Mouse (Mus musculus) spleen, adult 2 months (tissue): ENCODE data around the gene Cmip. TPM values are rescaled to one million over a fixed set of nuclear protein-coding genes. Genes with fewer than 3 reads are reported as not detected.

Source experiments
- DNase-seq, 2 experiments: peaks; one replicate each; pipeline versions ENCODE4 v3.0.0 to v3.0.0-alpha.2; 2012 to 2021; ENCODE audit warnings: low spot score in 2 of 2, low read depth in 1 of 2
- H3K27ac ChIP-seq: fragments of 200-500 bp; 2 replicates; pipeline ENCODE4 v1.5.1; 2012; ENCODE audit warnings: low read length, inconsistent platforms; ENCODE audit not compliant: insufficient read depth
- H3K27me3 ChIP-seq: fragments of 200-500 bp; 2 replicates; pipeline ENCODE4 v1.6.1; 2012; ENCODE audit warnings: mild to moderate bottlenecking, moderate library complexity, low read length, inconsistent platforms; ENCODE audit not compliant: control insufficient read depth, insufficient read depth
- H3K36me3 ChIP-seq: fragments of 200-500 bp; 2 replicates; pipeline ENCODE4 v1.6.1; 2012; ENCODE audit warnings: mild to moderate bottlenecking, low read length, inconsistent platforms; ENCODE audit not compliant: control insufficient read depth, insufficient read depth
- H3K4me1 ChIP-seq: fragments of 200-500 bp; 2 replicates; pipeline ENCODE4 v1.6.1; 2011; ENCODE audit warnings: inconsistent platforms; ENCODE audit not compliant: control insufficient read depth, insufficient read depth, insufficient read length
- H3K4me3 ChIP-seq: fragments of 200-500 bp; 2 replicates; pipeline ENCODE4 v1.5.1; 2011; ENCODE audit warnings: mild to moderate bottlenecking, inconsistent platforms; ENCODE audit not compliant: insufficient read depth, insufficient read length; ENCODE audit errors: extremely low read depth
- CTCF ChIP-seq: fragments of 200-500 bp; IDR thresholded peaks from 2 replicates; pipeline ENCODE4 v1.5.1; 2011; ENCODE audit warnings: mild to moderate bottlenecking, inconsistent platforms; ENCODE audit not compliant: insufficient read depth, insufficient read length, insufficient replicate concordance; ENCODE audit errors: extremely low read depth
- POLR2A ChIP-seq: fragments of 200-500 bp; IDR thresholded peaks from 2 replicates; pipeline ENCODE4 v1.6.1; 2011; ENCODE audit warnings: low read depth, low read length, inconsistent platforms
- whole genome bisulfite sequencing: fragments of 180-500 bp; shearing (Covaris S2); methylation state at CpG from one replicate; pipeline ENCODE4 v1.1.7; 2018; 5-methylcytosine and 5-hydroxymethylcytosine counted together
- polyA plus RNA-seq: library from polyadenylated mRNA; depleted of rRNA; stranded (reverse); fragments of >200 nt; gene quantifications from 2 replicates; pipeline ENCODE4 v1.2.3, GENCODE M21; 2012; rRNA removed

The Cmip gene
- polyA plus RNA-seq, 1 experiment: 48.2 TPM

- DNase-seq: peak in 1 of 2 experiments; percentile 81
- peak within 1 kb of the TSS; percentile 90 for H3K27ac ChIP-seq
Observed at GRCm38 (mm10) chr8:117498179-117498914, 241.5 kb downstream of the Cmip start, which contains the start of gene Plcg2. Gene Plcg2, plus strand, starts transcription at chr8:117498291.

GRCm38 (mm10) chr8:117498915-117499540, 242.2 kb downstream of the Cmip start:
- 7% methylated on average over 20 of the region's 20 CpGs for WGBS
- DNase-seq: peak in 1 of 2 experiments; percentile 39
- no peak for TF ChIP-seq POLR2A
- no peak for TF ChIP-seq CTCF
- Histone ChIP-seq H3K4me1 (peaks cover 26% of the 10 kb centered on the region), H3K4me3 (peak overlapping the region; percentile 92), H3K27ac (peak overlapping the region; percentile 90), H3K27me3 (no peaks in the 10 kb centered on the region), H3K36me3 (peaks cover under 1% of the 10 kb centered on the region; the same call in 1 of the 2 replicates)

More at GRCm38 (mm10) chr8:117498179-117498914, 241.5 kb downstream of the Cmip start, which contains the start of gene Plcg2:
- peak within 1 kb of the TSS; percentile 92 for H3K4me3 ChIP-seq
- no peaks in the 10 kb centered on the region for H3K27me3 ChIP-seq
- under 1% methylated on average over 62 of the region's 62 CpGs for WGBS
- no peaks in the 10 kb centered on the region for H3K36me3 ChIP-seq
- peaks cover 26% of the 10 kb centered on the region; the same call in 1 of the 2 replicates for H3K4me1 ChIP-seq
- TF ChIP-seq CTCF (no peak), POLR2A (peak; percentile 27; the same call in 1 of the 2 replicates)

GRCm38 (mm10) chr8:117500232-117500823, 243.5 kb downstream of the Cmip start:
- Histone ChIP-seq H3K36me3 (peaks cover 10% of the 10 kb centered on the region), H3K4me1 (peaks cover 16% of the 10 kb centered on the region), H3K27ac (no peak overlapping the region), H3K27me3 (no peaks in the 10 kb centered on the region), H3K4me3 (no peak overlapping the region)
- WGBS: 24% methylated on average over 5 of the region's 5 CpGs
- TF ChIP-seq POLR2A: no peak
- no peak for TF ChIP-seq CTCF
- DNase-seq: no peak

- TF ChIP-seq CTCF (no peak), POLR2A (no peak)
- H3K4me1 ChIP-seq: peaks cover 16% of the 10 kb centered on the region
- no peak for DNase-seq
- peaks cover 14% of the 10 kb centered on the region for H3K36me3 ChIP-seq
- H3K4me3 ChIP-seq: no peak overlapping the region
- WGBS: 96% methylated on average over 6 of the region's 6 CpGs
- no peaks in the 10 kb centered on the region for H3K27me3 ChIP-seq
- no peak overlapping the region for H3K27ac ChIP-seq
Observed at GRCm38 (mm10) chr8:117501323-117501722, 244.5 kb downstream of the Cmip start.

- H3K27me3 ChIP-seq: no peaks in the 10 kb centered on the region
- peaks cover 18% of the 10 kb centered on the region for H3K36me3 ChIP-seq
- H3K27ac ChIP-seq: no peak overlapping the region
- WGBS: 76% methylated on average over 13 of the region's 13 CpGs
- peaks cover 16% of the 10 kb centered on the region for H3K4me1 ChIP-seq
- no peak for TF ChIP-seq CTCF
- no peak for TF ChIP-seq POLR2A
- DNase-seq: no peak
- H3K4me3 ChIP-seq: no peak overlapping the region
Observed at GRCm38 (mm10) chr8:117503405-117504069, 246.7 kb downstream of the Cmip start.

GRCm38 (mm10) chr8:117507703-117508102, 250.8 kb downstream of the Cmip start:
- peaks cover 7% of the 10 kb centered on the region for H3K4me1 ChIP-seq
- no peak overlapping the region for H3K4me3 ChIP-seq
- WGBS: 54% methylated on average over 8 of the region's 8 CpGs
- H3K36me3 ChIP-seq: peaks cover 21% of the 10 kb centered on the region
- H3K27me3 ChIP-seq: no peaks in the 10 kb centered on the region
- TF ChIP-seq POLR2A (no peak), CTCF (no peak)
- no peak overlapping the region for H3K27ac ChIP-seq
- no peak for DNase-seq

Other genes with a start within 250 kb of the Cmip start
- gene Pkd1l2, start 174.6 kb upstream of the Cmip start, polyA plus RNA-seq: 0.09 and 0.29 TPM in 2 replicates
- 0.05 and 0.07 TPM in 2 replicates for gene Bco1, start 161.2 kb upstream of the Cmip start, polyA plus RNA-seq
- gene Gan, start 98.9 kb upstream of the Cmip start, polyA plus RNA-seq: 2.9 and 3.4 TPM in 2 replicates
- gene Plcg2, start 241.2 kb downstream of the Cmip start, polyA plus RNA-seq: 51.1 and 65.9 TPM in 2 replicates